Mouse (Mus musculus) MEL-GATA-1-ER (cell line): ENCODE measurements around the gene Gm15319.
"Not testable (repeated sequence)": the region's sequence is repeated elsewhere in the genome, so short reads cannot be mapped to it uniquely, and the experiment has no call there.

ENCODE experiments used
- DNase-seq: peaks from one replicate; pipeline ENCODE4 v3.0.0-alpha.2; 2012; ENCODE audit warnings: low read depth; ENCODE audit errors: extremely low read depth

Gm15319 gene

DNA sequence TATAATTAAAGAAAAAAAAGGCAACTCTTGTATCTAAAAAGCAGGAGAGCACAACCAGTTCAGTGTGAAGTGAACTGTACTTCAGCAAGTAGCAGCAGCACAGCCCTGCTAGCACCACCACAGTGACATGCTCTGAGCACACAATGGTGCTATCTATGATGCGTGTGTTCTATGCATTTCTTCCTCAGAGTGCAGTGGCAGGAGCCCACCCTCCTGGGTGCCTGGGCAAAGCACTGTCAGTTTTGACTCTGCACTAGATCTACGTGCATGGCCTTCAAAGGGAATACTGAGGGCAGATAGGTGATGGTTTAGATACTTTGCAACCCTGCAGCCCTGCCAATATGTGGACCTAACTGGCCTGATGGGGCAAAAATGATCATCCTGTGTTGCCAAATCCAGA, at the start of gene Gm15319:
TSS of gene Gm15319 (minus strand) at position 101 of the 400 bp plus-strand sequence.
- not testable (repeated sequence) for DNase-seq

DNA sequence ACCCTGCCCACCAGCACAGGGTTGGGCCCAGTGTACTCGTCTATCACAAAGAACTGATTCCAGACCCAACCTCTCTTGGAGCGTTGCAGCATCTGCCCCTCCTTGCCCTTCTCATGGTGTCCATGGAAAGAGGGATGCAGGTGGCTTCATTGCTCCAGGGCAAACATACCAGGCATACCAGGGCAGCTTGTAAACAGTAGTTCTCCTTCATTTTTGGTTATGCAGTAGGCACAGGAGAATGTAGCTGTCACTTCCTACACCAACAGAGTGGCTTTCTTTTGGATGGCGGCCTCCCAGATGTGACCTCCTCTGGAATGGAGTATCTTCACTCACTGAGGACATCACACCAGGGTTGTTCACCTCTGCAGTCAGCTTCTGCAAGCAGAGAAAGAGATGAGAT, 47.3 kb upstream of the Gm15319 start:
- DNase-seq: not testable (repeated sequence)

DNA sequence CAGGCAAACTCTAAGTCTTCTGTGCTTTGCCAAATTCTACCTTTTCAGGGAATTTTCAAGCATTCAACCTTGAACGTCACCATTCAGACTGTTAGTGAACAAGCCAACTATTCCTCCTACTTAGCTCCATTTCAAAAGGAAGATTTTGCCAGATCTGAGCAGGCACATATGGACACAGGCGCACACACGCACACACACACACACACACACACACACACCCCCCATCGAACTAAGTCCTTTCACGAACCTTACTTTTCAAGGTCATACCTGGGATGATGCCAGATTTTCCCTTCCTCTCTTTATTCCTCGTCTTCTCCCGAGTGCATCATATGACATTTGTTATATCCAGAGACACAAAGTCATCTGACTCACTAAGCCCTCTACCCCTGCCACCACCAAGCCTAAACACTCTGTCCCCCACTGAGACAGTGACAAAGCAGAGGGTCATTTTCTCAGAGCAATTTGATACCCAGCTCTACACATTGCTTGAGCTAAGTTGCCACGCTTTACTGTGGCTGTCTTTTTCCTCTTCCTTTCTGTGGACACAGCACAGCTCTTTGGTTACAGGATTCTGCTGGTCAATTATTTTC, 45.5 kb upstream of the Gm15319 start:
- DNase-seq: not testable (repeated sequence)

DNA sequence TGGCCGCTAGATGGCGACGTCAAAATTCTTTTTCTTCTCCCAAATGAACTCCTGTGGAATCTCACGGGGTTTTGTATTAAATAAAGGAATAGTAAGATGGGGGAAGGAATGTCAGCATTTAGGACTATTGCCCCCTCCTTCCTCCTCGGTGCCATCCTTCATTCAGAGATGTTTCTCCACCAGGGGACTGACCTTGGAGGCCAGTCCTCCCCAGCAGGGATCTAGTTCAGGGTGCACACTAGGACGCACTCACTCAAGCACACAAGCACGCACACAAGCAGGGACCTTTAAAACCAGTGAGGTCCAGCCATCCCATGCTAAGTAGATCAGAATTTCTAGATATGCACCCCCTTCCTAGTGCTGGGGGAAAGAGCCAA, 26.3 kb upstream of the Gm15319 start:
- DNase-seq: not testable (repeated sequence)

DNA sequence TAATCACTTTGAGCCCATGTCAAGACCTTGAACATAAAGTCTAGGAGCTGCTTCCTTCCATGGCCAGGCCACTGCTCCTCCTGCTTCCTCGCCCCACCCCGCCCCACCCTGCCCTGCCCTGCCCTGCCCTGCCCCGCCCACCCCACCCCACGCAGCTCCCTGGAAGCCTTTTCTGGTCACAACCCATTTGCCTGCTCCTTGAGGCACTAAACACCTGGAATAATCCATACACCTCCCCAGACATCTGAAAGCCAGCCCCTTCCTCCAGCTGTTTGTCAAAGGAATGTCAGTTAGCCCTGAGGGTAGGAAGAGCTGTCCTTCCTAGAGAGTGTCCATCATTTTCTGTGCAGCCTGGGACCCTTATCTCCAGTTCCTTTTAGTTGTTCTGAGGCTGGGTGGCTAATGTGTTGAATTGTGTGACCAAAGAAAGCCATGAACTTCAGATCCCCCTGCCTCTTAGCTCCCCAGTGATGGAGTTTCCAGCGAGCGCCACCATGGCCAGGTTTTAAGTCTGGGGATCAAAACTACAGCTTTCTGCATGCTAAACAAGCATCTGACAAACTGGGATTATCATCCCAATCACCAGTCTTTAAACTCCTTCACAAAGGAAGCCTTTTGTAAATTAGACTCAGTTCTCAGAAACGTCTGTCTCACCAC, 25.8 kb upstream of the Gm15319 start:
- not testable (repeated sequence) for DNase-seq

GRCm38 (mm10) chr8:20387121-20387794, 24.2 kb upstream of the Gm15319 start:
- DNase-seq: not testable (repeated sequence)

- DNase-seq: not testable (repeated sequence)
Observed at GRCm38 (mm10) chr8:20384990-20385389, 22.0 kb upstream of the Gm15319 start.

GRCm38 (mm10) chr8:20384131-20384530, 21.1 kb upstream of the Gm15319 start:
- DNase-seq: not testable (repeated sequence)

DNA sequence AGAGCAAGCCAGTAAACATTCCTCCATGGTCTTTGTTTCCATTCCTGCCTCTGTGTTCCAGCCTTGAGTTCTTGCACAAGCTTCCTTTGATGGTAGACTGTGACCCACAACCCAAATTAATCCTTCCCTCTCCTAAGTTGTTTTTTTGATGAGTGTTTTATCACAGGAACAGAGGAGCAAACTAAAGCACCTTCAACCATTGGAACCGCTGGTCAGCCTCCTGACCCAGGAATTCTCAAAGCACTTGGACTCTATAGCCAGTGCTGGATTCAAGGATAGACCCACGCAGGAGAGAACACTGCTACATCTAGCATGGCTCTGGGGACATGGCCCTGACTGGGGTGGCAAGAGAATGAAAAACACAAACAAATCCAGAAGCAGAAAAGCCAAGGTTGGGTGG, 19.1 kb upstream of the Gm15319 start:
- DNase-seq: not testable (repeated sequence)

DNA sequence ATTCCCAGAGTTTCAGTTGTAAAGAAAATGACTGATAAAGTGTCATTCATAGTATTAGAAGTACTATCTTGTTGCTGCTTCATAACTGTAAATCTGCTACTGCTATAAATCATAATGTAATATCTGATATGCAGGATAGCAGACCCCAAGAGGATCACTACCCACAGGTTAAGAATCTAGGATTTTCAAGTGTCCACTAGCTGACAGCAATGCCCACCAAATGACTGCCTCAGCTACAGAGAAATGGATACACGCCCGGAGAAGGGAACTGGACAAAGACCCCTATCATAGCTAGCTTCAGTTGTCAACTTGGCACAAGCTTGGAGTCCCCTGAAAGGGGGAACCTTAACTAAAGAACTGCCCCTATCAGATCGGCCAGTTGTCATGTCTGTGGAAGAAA, 18.6 kb upstream of the Gm15319 start:
- not testable (repeated sequence) for DNase-seq

DNA sequence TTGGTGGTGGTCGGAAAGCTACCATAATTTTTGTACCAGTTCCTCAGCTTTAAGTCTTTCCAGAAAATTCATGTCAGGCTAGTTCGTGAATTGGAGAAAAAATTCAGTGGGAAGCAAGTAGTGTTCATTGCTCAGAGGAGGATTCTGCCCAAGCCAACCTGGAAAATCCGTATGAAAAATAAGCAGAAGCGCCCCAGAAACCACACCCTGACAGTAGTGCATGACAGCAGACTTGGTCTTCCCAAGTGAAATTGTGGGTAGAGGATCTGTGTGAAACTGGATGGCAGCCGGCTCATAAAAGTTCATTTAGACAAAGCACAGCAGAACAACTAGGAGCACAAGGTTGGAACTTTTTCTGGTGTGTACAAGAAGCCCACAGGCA, 18.2 kb upstream of the Gm15319 start:
- DNase-seq: not testable (repeated sequence)

DNA sequence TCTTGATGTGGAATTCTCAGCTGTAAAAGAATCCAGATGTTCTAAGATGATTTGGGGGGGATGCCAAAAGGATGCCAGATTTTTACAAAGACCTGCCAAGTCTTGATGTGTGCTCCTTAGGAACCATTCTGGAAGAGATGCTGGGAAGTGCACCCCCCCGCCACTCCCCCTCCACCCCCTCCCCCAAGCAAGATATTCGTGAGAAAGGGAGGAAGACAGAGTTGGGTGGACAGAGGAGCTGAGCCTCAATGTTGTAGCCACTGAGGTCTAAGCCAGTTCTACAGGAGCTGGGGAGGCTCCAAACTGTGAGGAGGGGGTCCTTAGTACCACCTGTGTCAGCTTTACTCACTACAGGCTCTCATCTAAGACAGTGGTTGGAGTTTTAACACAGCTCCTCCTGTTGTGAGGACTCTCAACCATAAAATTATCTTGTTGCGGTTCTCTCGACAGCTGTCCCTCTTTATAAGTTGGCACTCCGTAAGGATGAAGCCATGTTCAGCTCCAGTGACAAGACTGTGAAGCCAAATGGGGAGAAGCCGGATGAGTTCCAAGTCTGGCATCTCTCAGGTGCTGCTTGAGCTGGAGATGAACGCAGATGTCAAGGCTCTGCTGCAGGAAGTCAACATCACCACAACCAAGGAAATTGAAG, 17.7 kb upstream of the Gm15319 start:
- not testable (repeated sequence) for DNase-seq

DNA sequence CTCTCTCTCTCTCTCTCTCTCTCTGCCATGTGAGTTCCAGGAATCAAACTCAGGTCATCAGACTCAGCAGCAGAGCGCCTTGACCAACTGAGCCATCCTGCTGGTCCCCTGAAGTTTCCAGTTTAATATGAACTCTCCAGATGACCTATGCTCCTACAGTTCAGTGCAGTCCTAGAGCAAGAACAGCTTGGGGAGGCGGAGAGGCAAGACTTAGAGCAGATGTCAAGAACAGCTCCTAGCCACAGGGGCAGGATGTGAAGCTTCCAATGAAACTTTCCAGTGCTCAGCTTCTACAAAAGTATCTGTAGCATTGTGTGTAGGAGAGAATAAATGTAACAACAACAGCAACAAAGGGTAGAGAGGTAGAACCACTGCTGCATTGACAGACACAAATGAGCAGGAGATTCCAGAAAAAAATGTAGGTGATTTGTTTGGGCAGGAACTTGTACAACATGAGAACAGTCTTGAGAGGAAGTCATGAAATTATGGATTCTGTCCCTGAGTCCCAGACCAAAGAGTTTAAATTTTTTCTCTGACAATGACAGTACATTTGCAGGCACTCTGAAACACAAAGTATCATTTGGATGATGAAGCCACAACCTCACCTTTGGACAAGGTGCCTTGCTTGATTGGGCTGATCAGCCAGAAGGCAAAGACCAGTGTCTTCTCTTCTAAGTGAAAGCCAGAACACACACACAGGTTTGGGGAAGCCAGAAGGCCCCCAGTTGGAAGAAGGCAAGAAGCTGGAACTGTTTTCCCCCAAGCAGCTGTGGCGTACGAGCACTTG, 16.8 kb upstream of the Gm15319 start:
- not testable (repeated sequence) for DNase-seq

GRCm38 (mm10) chr8:20378786-20379649, 16.0 kb upstream of the Gm15319 start:
- DNase-seq: not testable (repeated sequence)

- DNase-seq: not testable (repeated sequence)
Observed at GRCm38 (mm10) chr8:20378353-20378752, 15.3 kb upstream of the Gm15319 start.

DNA sequence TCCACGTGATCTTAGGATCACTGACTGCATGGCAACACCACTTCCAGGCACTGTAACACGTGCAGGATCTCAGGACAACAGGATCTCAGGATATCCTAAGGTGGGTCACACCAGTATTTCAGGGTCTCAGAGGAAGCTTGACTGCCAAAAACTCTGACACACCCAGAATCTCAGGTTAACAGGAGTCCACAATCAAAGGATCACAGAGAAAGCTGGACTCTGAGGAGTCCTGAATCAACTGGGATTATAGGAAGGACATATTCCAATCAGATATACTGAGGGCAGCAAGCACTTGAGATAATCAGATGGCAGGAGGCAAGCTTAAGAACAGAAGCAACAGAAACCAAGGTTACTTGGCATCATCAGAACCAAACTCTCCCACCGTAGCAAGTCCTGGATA, 12.7 kb upstream of the Gm15319 start:
- not testable (repeated sequence) for DNase-seq

- not testable (repeated sequence) for DNase-seq
Observed at GRCm38 (mm10) chr8:20356386-20356785, 6.6 kb downstream of the Gm15319 start.

GRCm38 (mm10) chr8:20353579-20353978, 9.4 kb downstream of the Gm15319 start:
- DNase-seq: not testable (repeated sequence)

DNA sequence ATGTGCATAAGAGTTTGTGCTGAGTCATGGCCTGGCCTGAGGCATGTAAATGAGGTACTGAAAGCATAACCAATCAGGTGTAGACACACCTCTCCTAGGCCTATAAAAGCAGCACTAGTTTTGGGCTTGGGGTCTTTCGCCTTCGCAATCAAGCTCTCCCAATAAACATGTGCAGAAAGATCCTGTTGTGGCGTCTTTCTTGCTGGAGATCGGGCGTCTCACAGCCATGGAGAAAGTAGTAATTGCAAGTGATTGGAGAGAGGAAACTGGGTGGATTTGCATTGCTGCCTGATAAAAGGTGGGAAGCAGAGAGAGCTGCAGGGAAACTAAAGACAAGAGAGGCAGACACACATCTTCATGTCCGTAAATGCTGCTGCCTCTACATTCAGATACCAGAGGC, 60.3 kb downstream of the Gm15319 start:
- not testable (repeated sequence) for DNase-seq

GRCm38 (mm10) chr8:20300042-20300441, 63.0 kb downstream of the Gm15319 start:
- not testable (repeated sequence) for DNase-seq
